Mouse (Mus musculus): ENCODE results near the gene 1700080O16Rik.

The 1700080O16Rik gene

GRCm38 (mm10) chrX:51972672-51973071 is at the start of gene 1700080O16Rik:
1700080O16Rik (minus strand) TSS chrX:51972772.
- DNase-seq (ENCODE audit: inconsistent ontology term) = no peak

GRCm38 (mm10) chrX:52017660-52018059 is 45.1 kb upstream of the 1700080O16Rik start:
- DNase-seq (ENCODE audit: inconsistent ontology term) = peak; percentile 91

- DNase-seq (ENCODE audit: inconsistent ontology term) = no peak
Observed at GRCm38 (mm10) chrX:52000072-52000471, 27.5 kb upstream of the 1700080O16Rik start.

GRCm38 (mm10) chrX:51999426-51999825 is 26.9 kb upstream of the 1700080O16Rik start:
- no peak for DNase-seq (ENCODE audit: inconsistent ontology term)

GRCm38 (mm10) chrX:51976361-51976760 is 3.8 kb upstream of the 1700080O16Rik start:
- DNase-seq (ENCODE audit: inconsistent ontology term) = no peak

GRCm38 (mm10) chrX:51974618-51975017 is 2.0 kb upstream of the 1700080O16Rik start:
- DNase-seq (ENCODE audit: inconsistent ontology term) = no peak

GRCm38 (mm10) chrX:51948071-51948470 is 24.5 kb downstream of the 1700080O16Rik start:
- no peak for DNase-seq (ENCODE audit: inconsistent ontology term)

GRCm38 (mm10) chrX:51938076-51938475 is 34.5 kb downstream of the 1700080O16Rik start:
- DNase-seq (ENCODE audit: inconsistent ontology term) = no peak

- no peak for DNase-seq (ENCODE audit: inconsistent ontology term)
Observed at GRCm38 (mm10) chrX:51919091-51919490, 53.5 kb downstream of the 1700080O16Rik start.

Data from Muller cell, postnatal 12 days (primary cell).